Mouse (Mus musculus): ENCODE results near the gene Fastkd2.
A peak's percentile ranks its signal among the peaks of the same experiment; 100 is the strongest.

The Fastkd2 gene

GRCm38 (mm10) chr1:63730240-63730771, at the start of gene Fastkd2, which contains the start of gene Mdh1b:
Gene Fastkd2 (plus strand): TSS chr1:63730614.
Gene Mdh1b (minus strand): TSS chr1:63730318.
- DNase-seq = peak; percentile 81

DNA sequence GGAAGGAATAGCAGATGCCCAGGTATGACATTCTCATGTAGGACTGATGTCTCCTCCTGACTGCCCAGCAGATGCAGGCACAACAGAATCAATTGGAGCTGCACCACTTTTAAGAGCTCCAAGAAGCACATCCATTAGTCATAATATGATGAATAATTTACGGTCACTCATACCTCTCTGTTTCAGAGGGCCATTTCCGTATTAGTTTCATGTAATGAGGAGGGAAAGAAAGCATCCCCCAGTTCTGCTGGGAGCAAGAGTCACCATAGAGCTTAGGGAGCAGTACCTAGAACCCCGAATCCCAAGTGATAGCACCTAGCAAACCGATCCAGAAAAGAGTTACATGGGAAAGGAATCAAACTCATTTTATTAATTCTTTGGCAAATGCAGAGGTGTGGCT, 43.6 kb upstream of the Fastkd2 start, which contains the start of gene Dytn:
Gene Dytn (minus strand): TSS at position 101 of the 400 bp plus-strand sequence.
- DNase-seq = no peak

DNA sequence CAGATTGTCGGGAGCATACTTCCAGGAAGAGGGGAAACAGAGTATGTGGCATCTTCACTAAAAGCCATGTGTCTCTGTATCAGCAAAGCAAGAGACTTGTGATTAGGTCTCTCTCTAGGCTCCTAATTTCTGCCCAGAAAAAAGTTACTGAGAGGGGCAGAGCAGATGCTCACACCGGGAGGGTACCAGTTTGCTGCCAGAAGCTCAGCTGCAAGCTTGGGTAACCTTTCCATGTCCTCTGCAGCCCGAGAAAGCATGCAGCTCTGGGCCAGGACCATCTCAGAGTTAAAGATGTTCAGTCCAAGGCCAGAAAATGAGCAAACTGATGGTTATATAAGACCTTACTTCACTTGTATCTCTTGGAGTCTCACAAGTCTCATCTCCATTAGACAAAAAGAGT, 33.6 kb upstream of the Fastkd2 start:
- DNase-seq = no peak

DNA sequence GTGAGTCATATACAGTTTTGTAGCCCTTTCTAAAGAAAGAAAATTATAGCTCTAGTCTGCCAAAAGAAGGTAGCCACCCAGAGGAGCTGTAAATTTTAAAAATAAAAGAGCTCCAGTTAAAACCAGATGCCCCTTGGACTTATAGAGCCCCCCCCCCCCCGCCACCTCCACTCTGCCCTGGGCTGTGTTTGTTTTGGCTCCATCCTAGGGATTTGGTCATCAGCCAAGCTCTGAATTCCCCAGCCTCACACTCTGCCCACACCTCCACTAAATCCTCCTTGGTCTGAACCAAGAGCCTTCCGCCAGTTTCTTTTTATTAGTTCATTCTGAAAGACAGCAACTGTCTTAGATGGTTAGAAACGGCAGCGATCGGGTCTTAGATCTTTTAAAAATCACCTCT, 24.7 kb upstream of the Fastkd2 start:
- DNase-seq = no peak

DNA sequence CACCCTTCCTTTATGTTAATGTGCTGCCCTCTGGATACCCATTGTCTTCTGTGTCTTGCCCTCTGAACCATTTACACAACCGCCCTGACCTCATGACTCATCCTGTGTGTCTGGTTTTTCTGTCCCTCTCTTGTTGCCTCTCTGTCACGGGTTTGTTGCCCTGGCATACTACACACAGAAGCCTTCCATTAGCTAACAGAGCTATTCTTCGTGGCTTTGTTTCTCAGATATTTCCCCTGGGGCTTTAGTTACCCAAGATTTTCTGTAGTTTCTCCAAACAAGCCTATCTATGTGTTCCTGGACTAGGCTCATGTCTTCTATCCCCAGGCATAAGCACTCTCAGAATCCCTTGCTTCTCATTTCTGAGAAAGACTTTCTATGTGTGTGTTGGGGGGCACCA, 21.5 kb upstream of the Fastkd2 start:
- DNase-seq = no peak

DNA sequence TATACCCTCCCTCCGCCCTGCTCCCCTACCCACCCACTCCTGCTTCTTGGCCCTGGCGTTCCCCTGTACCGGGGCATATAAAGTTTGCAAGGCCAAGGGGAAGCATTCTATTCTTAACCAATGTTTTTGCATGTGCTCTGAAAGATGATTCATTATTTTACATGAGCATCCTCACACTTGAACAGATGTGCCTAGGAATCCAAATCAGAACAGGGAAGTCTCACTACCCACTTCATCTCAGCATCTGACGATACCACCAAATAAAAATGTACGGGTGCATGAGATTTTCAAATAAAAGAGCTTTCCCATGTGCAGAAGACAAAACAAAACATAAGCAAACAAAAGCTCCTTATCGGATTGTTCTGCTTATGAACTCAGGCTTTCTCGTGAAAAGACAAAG, 10.3 kb upstream of the Fastkd2 start:
- no peak for DNase-seq

GRCm38 (mm10) chr1:63729796-63730195, 618 bp upstream of the Fastkd2 start:
- peak; percentile 11 for DNase-seq

DNA sequence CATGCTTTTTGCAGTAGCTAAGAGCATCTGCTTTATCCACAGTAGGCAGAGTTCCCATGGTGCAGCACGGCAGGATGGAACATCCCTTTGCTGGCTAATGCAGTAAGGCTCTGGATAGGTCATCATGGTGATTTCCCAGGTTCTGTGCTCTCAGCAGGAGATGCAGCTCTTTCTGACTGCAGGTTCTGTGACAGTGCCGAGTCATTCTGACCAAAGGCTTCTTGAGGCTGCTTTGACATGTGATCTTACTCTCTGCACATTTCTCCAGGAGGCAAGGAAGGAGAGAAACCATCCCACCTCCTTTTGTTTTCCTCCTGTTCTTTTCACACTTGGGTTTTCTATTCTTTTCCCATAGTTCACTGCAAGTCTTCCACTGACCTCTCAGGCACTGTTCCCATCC, 25.6 kb downstream of the Fastkd2 start:
- no peak for DNase-seq

DNA sequence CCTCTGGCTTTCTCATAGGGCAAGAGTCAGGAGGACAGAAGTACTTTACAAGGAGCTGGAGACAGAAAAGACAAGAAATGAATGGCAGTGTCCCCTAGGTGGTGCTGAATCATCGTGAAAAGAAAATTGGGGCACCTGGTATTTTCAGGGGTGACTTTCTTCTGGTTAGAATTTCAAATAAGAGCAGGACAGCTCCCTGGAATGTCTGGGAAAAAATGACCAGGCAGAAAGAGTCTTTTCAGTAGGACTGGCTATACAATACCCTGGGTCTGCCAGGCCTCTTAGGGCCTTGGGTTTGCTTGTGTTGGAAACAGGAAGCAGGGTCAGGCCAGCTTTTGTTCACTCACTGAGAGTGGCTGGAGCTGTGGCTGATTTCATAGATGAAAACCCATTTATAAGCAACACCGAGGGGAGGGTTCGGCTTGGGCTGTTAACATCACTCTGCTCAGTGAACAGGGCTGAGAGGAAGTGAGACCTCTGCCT, 32.8 kb downstream of the Fastkd2 start:
- peak; percentile 31 for DNase-seq

- no peak for DNase-seq
Measured at GRCm38 (mm10) chr1:63763881-63764386, 33.5 kb downstream of the Fastkd2 start.

- DNase-seq = no peak
Measured at GRCm38 (mm10) chr1:63764395-63764794, 34.0 kb downstream of the Fastkd2 start.

- no peak for DNase-seq
Measured at GRCm38 (mm10) chr1:63768112-63768511, 37.7 kb downstream of the Fastkd2 start.

DNA sequence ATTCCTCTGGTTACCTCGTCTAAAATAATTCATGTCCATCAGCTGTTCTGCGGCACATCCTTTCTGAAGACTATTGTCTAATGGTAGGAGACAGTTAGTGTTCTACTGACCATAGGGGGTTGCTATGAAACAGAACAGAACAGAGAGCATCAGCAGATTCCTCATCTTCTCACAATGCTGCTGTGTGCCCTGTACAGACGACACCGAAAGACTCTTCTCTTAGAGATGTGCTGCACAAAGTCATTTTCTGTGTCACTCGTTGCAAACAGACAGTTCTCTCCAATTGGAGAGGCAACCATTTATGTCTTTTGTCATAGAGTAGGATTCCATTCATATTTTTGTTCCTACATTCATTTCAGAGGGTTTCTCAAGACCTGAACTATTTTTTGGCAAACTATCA, 38.8 kb downstream of the Fastkd2 start, which contains the start of gene 4933402D24Rik:
Gene 4933402D24Rik (minus strand): TSS at position 101 of the 400 bp plus-strand sequence.
- DNase-seq = no peak

- peak; percentile 26 for DNase-seq
Measured at GRCm38 (mm10) chr1:63770309-63770708, 39.9 kb downstream of the Fastkd2 start.

GRCm38 (mm10) chr1:63776396-63776795, 46.0 kb downstream of the Fastkd2 start:
- no peak for DNase-seq

DNA sequence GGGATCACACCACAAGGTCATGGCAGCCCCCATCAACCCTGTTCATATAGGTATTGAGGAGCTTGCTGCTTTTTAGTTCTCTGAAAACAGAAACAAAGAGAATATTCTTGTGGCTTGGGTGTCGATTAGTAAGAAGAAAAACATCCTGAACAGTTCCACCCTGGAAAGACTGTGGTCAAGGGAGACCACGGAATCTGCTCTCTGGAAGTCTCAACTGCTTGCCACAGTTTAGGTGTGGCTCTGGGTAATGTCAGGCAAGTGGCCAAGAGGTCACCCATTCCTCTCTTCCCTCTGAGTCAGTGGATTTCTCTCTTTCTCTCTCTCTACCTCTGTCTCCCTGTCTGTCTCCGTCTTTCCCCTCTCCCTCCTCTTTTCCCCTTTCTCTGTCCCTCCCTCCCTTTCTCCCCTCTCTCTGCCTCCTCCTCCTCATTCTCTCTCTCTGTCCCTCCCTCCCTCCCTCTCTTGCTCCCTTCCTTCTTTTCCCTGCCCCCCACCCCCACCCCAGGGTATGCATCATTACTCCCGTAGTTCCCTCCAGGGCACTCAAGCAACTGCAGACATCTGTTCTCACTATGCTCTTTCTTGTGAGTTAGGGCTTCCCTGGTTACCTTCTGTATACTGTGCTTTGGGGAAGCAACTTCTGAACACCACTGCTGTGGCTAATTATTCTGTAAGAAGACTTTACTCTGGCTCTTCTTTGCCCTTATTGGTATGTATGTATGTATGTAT, 46.7 kb downstream of the Fastkd2 start:
- no peak for DNase-seq

DNA sequence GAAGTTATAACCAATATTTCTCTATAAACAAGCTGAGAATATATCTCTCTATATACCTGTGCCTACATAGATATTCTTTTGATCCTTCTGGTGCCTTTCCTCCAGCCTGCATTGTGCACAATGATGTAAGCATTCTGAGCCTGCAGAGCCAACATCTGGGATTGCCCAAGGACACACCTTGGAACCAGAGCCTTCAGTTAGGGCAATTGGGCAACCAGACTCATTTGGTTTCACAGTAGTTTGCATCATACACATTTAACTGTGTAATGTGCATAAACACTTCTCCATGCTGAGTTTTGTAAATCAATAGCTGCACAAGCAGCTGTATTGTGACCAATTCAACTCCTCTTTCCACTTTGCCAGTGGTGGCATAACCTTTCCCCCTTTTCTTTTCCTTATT, 63.9 kb downstream of the Fastkd2 start:
- DNase-seq = no peak
